Mouse (Mus musculus): ENCODE results near the gene Ccdc39. TPM values are rescaled to one million over a fixed set of nuclear protein-coding genes. Genes with fewer than 3 reads are reported as not detected.

Gene Ccdc39
- polyA plus RNA-seq, 1 experiment from 2014 or later = 9.8 TPM

GRCm38 (mm10) chr3:33824135-33824946, 19.8 kb downstream of the Ccdc39 start:
- no peak overlapping the region for H3K4me3 ChIP-seq (ENCODE audit: low read depth, low read length)
- WGBS = 42% methylated on average over 9 of the region's 9 CpGs
- ATAC-seq (peak; percentile 81), DNase-seq (ENCODE audit: low spot score) (peak; percentile 80)
- no peaks in the 10 kb centered on the region for H3K9me3 ChIP-seq (replicated peaks; ENCODE audit: control insufficient read depth, low read length)
- no peaks in the 10 kb centered on the region for H3K27me3 ChIP-seq (replicated peaks; ENCODE audit: control insufficient read depth, insufficient read depth, low read length)
- H3K9ac ChIP-seq (ENCODE audit: low read length) = no peak overlapping the region
- H3K4me1 ChIP-seq (ENCODE audit: control insufficient read depth, insufficient read depth, low read length) = no peaks in the 10 kb centered on the region
- no peak overlapping the region for H3K27ac ChIP-seq (ENCODE audit: low read depth, low read length)
- no peaks in the 10 kb centered on the region for H3K36me3 ChIP-seq (ENCODE audit: control insufficient read depth, insufficient read depth, low read length)
- no peak overlapping the region for H3K4me2 ChIP-seq (ENCODE audit: low read length)

GRCm38 (mm10) chr3:33807151-33807550, 37.0 kb downstream of the Ccdc39 start:
- H3K9ac ChIP-seq (ENCODE audit: low read length) = no peak overlapping the region
- ATAC-seq = no peak
- WGBS = 91% methylated on average over 1 of the region's 1 CpGs

GRCm38 (mm10) chr3:33800513-33800820, 43.6 kb downstream of the Ccdc39 start:
- peak overlapping the region; percentile 98 for H3K4me3 ChIP-seq (ENCODE audit: low read depth, low read length)
- peak overlapping the region; percentile 98 for H3K27ac ChIP-seq (ENCODE audit: low read depth, low read length)
- H3K4me1 ChIP-seq (ENCODE audit: control insufficient read depth, insufficient read depth, low read length) = peaks cover 5% of the 10 kb centered on the region
- no peaks in the 10 kb centered on the region for H3K27me3 ChIP-seq (replicated peaks; ENCODE audit: control insufficient read depth, insufficient read depth, low read length)
- H3K36me3 ChIP-seq (ENCODE audit: control insufficient read depth, insufficient read depth, low read length) = peaks cover 15% of the 10 kb centered on the region
- DNase-seq (ENCODE audit: low spot score) (peak; percentile 21), ATAC-seq (no peak)
- H3K9me3 ChIP-seq (replicated peaks; ENCODE audit: control insufficient read depth, low read length) = no peaks in the 10 kb centered on the region
- WGBS = under 1% methylated on average over 16 of the region's 16 CpGs
- H3K4me2 ChIP-seq (ENCODE audit: low read length) = peak overlapping the region; percentile 65
- H3K9ac ChIP-seq (ENCODE audit: low read length) = peak overlapping the region; percentile 95

More at GRCm38 (mm10) chr3:33807151-33807550, 37.0 kb downstream of the Ccdc39 start:
- no peaks in the 10 kb centered on the region for H3K27me3 ChIP-seq (replicated peaks; ENCODE audit: control insufficient read depth, insufficient read depth, low read length)
- H3K9me3 ChIP-seq (replicated peaks; ENCODE audit: control insufficient read depth, low read length) = no peaks in the 10 kb centered on the region
- H3K4me3 ChIP-seq (ENCODE audit: low read depth, low read length) = no peak overlapping the region
- peaks cover 56% of the 10 kb centered on the region for H3K36me3 ChIP-seq (ENCODE audit: control insufficient read depth, insufficient read depth, low read length)
- H3K27ac ChIP-seq (ENCODE audit: low read depth, low read length) = no peak overlapping the region
- H3K4me1 ChIP-seq (ENCODE audit: control insufficient read depth, insufficient read depth, low read length) = no peaks in the 10 kb centered on the region
- no peak overlapping the region for H3K4me2 ChIP-seq (ENCODE audit: low read length)
- DNase-seq (ENCODE audit: low spot score) = no peak

- H3K4me2 ChIP-seq (ENCODE audit: low read length) = peak within 1 kb of the TSS; percentile 65
- H3K4me1 ChIP-seq (ENCODE audit: control insufficient read depth, insufficient read depth, low read length) = peaks cover 5% of the 10 kb centered on the region
- ATAC-seq (peak; percentile 99), DNase-seq (ENCODE audit: low spot score) (peak; percentile 98)
- under 1% methylated on average over 90 of the region's 90 CpGs for WGBS
- peak within 1 kb of the TSS; percentile 98 for H3K27ac ChIP-seq (ENCODE audit: low read depth, low read length)
- H3K4me3 ChIP-seq (ENCODE audit: low read depth, low read length) = peak within 1 kb of the TSS; percentile 98
- H3K36me3 ChIP-seq (ENCODE audit: control insufficient read depth, insufficient read depth, low read length) = peaks cover 10% of the 10 kb centered on the region
- H3K27me3 ChIP-seq (replicated peaks; ENCODE audit: control insufficient read depth, insufficient read depth, low read length) = no peaks in the 10 kb centered on the region
- peak within 1 kb of the TSS; percentile 95 for H3K9ac ChIP-seq (ENCODE audit: low read length)
- H3K9me3 ChIP-seq (replicated peaks; ENCODE audit: control insufficient read depth, low read length) = no peaks in the 10 kb centered on the region
Observed at GRCm38 (mm10) chr3:33799617-33800512, 44.2 kb downstream of the Ccdc39 start, which contains the start of gene Ttc14. TSS of gene Ttc14 (plus strand) at chr3:33799832.

- Histone ChIP-seq H3K4me1 (ENCODE audit: control insufficient read depth, insufficient read depth, low read length) (no peaks in the 10 kb centered on the region), H3K9ac (ENCODE audit: low read length) (no peak overlapping the region), H3K9me3 (replicated peaks; ENCODE audit: control insufficient read depth, low read length) (no peaks in the 10 kb centered on the region), H3K4me3 (ENCODE audit: low read depth, low read length) (no peak overlapping the region), H3K27me3 (replicated peaks; ENCODE audit: control insufficient read depth, insufficient read depth, low read length) (no peaks in the 10 kb centered on the region), H3K36me3 (ENCODE audit: control insufficient read depth, insufficient read depth, low read length) (no peaks in the 10 kb centered on the region), H3K4me2 (ENCODE audit: low read length) (no peak overlapping the region), H3K27ac (ENCODE audit: low read depth, low read length) (no peak overlapping the region)
- ATAC-seq (no peak), DNase-seq (ENCODE audit: low spot score) (peak; percentile 71)
Observed at GRCm38 (mm10) chr3:33790975-33791374, 53.1 kb downstream of the Ccdc39 start.

Other genes starting within 250 kb of the Ccdc39 start
- gene Ttc14, start 44.5 kb downstream of the Ccdc39 start, polyA plus RNA-seq (2014; fragmentation: Nextera tagmentation; extraction: Ambion mirVana) = 59.4 and 65.9 TPM in 2 replicates
- 45.5 and 47.0 TPM in 2 replicates for gene Fxr1, start 175.6 kb upstream of the Ccdc39 start, polyA plus RNA-seq (2014; fragmentation: Nextera tagmentation; extraction: Ambion mirVana)
- gene Dnajc19, start 237.0 kb upstream of the Ccdc39 start, polyA plus RNA-seq (2014; fragmentation: Nextera tagmentation; extraction: Ambion mirVana) = 139 and 170 TPM in 2 replicates

Measured in forebrain, embryonic 14.5 days (tissue).